Mouse (Mus musculus) monocyte, adult 5-6 weeks (primary cell): ENCODE data around the gene Anapc10. TPM values are rescaled to one million over a fixed set of nuclear protein-coding genes. Genes with fewer than 3 reads are reported as not detected.

Experiments used
- ATAC-seq: fragments of 153-309, 156-312 bp; replicated peaks from 2 replicates; pipeline ENCODE4 v1.8.0; 2017; ENCODE audit warnings: mild to moderate bottlenecking; ENCODE audit not compliant: low TSS enrichment, insufficient number of reproducible peaks, severe bottlenecking, poor library complexity, low FRiP score
- total RNA-seq: library from RNA; stranded (forward); fragments of 200-1000, 200-491, 200-594 nt; gene quantifications from 3 replicates; pipeline ENCODE4 v1.2.3, GENCODE M21; 2017

Gene Anapc10
- total RNA-seq, 1 experiment from 2014 or later: 6.3 TPM

DNA sequence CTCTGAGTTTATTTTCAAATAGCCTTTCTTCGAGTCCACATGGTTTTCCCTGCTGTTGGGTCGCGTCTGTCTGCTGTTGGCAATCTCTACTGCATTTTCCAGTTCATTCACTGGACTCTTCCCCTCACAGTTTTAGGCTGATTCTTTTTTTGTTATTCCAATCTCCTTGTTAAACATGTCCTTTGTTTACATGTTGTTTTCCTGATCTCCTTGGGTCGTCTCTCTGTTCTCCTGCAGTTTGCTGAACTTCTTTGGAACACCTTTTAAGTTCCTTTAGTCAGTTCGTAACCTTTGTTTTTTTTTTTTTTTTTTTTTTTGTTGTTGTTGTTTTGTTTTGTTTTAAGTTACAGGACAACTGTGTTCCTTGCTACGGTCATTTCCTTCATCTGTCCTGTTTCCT lies 92.9 kb downstream of the Anapc10 start:
- ATAC-seq: no peak

DNA sequence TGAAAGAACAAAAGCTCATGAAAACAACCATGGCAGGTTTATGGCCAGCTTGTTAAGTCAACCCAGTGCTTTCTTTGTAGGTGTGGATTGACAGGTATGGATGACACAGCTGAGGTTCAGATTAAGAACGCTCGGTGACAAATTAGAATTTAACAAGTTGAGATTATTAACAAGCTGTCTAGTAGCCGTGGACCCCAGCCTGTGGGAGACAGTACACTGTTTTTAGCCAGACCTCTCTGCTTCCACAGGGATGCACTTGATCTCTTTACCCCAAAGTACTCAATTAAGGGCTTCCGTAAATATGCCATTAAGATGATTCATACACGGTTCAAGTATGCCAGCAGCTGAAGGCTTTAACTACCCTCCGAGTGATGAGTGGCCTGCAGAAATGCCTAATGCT lies 95.4 kb downstream of the Anapc10 start:
- ATAC-seq: no peak

DNA sequence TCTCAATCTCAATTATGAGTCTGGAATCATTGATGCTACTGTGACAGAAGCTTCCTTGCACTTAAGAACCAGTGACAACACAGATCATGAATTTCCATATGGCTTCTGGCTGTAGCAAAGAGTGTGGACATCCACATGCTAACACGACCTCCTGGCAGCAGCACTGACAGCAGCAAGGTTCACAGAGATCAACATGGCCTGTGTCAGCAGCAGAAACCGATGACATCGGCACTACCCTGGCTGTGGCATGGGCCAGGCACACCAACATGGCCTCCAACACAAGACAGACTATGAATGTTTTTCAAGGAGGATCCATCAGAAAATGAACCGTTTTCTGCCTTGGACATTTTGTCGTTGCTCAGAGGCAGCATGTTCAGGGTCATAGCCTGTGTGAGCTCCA lies 114.9 kb downstream of the Anapc10 start:
- ATAC-seq: no peak

Other genes starting within 250 kb of the Anapc10 start
- 45.2 to 78.5 TPM (median 46.1 TPM) in 3 replicates for gene Otud4, start 72.2 kb upstream of the Anapc10 start, total RNA-seq
- gene Abce1, start 80 bp upstream of the Anapc10 start, total RNA-seq: 58.1 to 85.2 TPM (median 58.3 TPM) in 3 replicates